Mouse (Mus musculus): ENCODE data around the gene Aar2.

DNA sequence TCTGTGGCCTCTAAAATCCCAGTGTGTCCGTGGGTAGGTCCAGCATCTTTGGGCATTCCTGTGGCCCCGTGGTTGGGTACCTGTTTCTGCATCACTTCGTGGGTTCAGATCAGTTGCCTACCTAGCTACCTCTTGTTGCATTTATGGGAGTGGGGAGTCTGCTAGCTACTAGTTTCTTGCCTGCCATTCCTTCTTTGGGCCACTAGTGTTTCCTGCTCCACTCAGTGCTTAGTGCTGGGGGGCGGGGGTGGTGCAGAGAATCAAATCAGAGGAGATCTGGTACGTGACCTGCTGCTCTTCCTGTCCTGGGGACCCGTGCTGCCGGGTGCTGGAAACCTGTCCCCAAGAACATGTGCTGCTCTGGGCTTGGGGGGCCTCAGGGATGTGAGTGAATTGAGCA, 69.1 kb downstream of the Aar2 start:
- TF ChIP-seq HCFC1 (IDR thresholded peaks at IDR 0.05; ENCODE audit: borderline replicate concordance, insufficient read depth, low read length) (no peak), MAFK (IDR thresholded peaks at IDR 0.05; ENCODE audit: insufficient read depth, low read depth, low read length) (no peak), ZC3H11A (IDR thresholded peaks at IDR 0.05; ENCODE audit: borderline replicate concordance, low read depth, low read length) (no peak)
